Mouse (Mus musculus): ENCODE measurements around the gene Lrmda. TPM values are rescaled to one million over a fixed set of nuclear protein-coding genes. Genes with fewer than 3 reads are reported as not detected.

Lrmda gene
- polyA plus RNA-seq, 1 experiment from 2014 or later: 0.57 TPM

- 58% methylated on average over 10 of the region's 10 CpGs for WGBS
- no peak for ATAC-seq (ENCODE audit: insufficient read depth, low FRiP score, low read depth)
- H3K27me3 ChIP-seq (replicated peaks): no peaks in the 10 kb centered on the region
- no peak overlapping the region for H3K4me2 ChIP-seq
- H3K36me3 ChIP-seq: no peaks in the 10 kb centered on the region
- no peaks in the 10 kb centered on the region for H3K4me1 ChIP-seq
- H3K9me3 ChIP-seq: no peaks in the 10 kb centered on the region
- H3K9ac ChIP-seq: no peak overlapping the region
- no peak overlapping the region for H3K4me3 ChIP-seq (replicated peaks)
- no peak overlapping the region for H3K27ac ChIP-seq
Measured at GRCm38 (mm10) chr14:23095158-23096016, 1075.9 kb downstream of the Lrmda start.

- Histone ChIP-seq H3K27ac (no peak overlapping the region), H3K9ac (no peak overlapping the region), H3K27me3 (replicated peaks) (no peaks in the 10 kb centered on the region), H3K4me2 (no peak overlapping the region), H3K36me3 (no peaks in the 10 kb centered on the region), H3K9me3 (no peaks in the 10 kb centered on the region), H3K4me3 (replicated peaks) (no peak overlapping the region), H3K4me1 (no peaks in the 10 kb centered on the region)
- 56% methylated on average over 3 of the region's 3 CpGs for WGBS
- ATAC-seq (ENCODE audit: insufficient read depth, low FRiP score, low read depth): no peak
Measured at GRCm38 (mm10) chr14:23096017-23096336, 1076.5 kb downstream of the Lrmda start.

GRCm38 (mm10) chr14:23096405-23096804, 1076.9 kb downstream of the Lrmda start:
- H3K4me3 ChIP-seq (replicated peaks): no peak overlapping the region
- no peaks in the 10 kb centered on the region for H3K27me3 ChIP-seq (replicated peaks)
- H3K27ac ChIP-seq: no peak overlapping the region
- 63% methylated on average over 4 of the region's 4 CpGs for WGBS
- H3K36me3 ChIP-seq: no peaks in the 10 kb centered on the region
- H3K9me3 ChIP-seq: no peaks in the 10 kb centered on the region
- no peak overlapping the region for H3K9ac ChIP-seq
- no peak for ATAC-seq (ENCODE audit: insufficient read depth, low FRiP score, low read depth)
- no peaks in the 10 kb centered on the region for H3K4me1 ChIP-seq
- no peak overlapping the region for H3K4me2 ChIP-seq

Small RNA genes within 50 kb of the gene (microRNA-seq; reads per million reads assigned to microRNA genes)
- not detected for gene Gm27532

Other genes with a start within 250 kb of the Lrmda start
- 264 and 310 TPM in 2 replicates for gene Vdac2, start 194.5 kb upstream of the Lrmda start, polyA plus RNA-seq (2015; fragmentation: Nextera tagmentation; extraction: Ambion mirVana)
- gene Comtd1, start 170.7 kb upstream of the Lrmda start, polyA plus RNA-seq (2015; fragmentation: Nextera tagmentation; extraction: Ambion mirVana): 42.2 and 48.1 TPM in 2 replicates
- gene Zfp503, start 30.1 kb upstream of the Lrmda start, polyA plus RNA-seq (2015; fragmentation: Nextera tagmentation; extraction: Ambion mirVana): 21.4 and 21.7 TPM in 2 replicates

Data from stomach, embryonic 15.5 days (tissue).